Mouse (Mus musculus) E14TG2a.4 (cell line): ENCODE data around the gene Fer.

Experiments
- CTCF ChIP-seq: conservative IDR thresholded peaks from 2 replicates; pipeline ENCODE4 v1.5.1; 2014; ENCODE audit warnings: low read length
- NANOG ChIP-seq: IDR thresholded peaks from 2 replicates; pipeline ENCODE4 v1.6.1; 2014; ENCODE audit warnings: borderline replicate concordance, low read length, mixed read lengths
- POU5F1 ChIP-seq: IDR thresholded peaks from 2 replicates; pipeline ENCODE4 v1.6.1; 2014; ENCODE audit warnings: low read length, borderline replicate concordance

DNA sequence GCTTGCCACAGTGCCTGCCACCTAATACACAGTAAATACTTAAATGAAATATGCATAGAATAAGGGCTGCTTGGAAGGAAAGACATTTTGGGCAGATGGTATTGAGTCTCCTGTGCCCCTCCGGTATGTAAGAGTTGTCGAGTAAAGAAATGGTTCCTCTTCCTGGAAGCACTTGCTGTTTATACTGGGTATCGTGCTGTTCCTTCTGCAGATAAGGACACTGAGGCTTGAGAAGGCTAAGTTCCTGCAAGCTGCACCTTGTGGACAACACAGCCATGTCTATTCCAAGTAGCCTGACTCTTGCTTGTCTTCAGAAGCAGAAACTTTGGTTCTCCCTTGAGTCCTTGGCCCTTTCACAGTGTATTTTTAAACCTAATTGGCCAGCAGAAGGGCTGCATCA is 156.0 kb downstream of the Fer start:
- TF ChIP-seq CTCF (no peak), POU5F1 (no peak), NANOG (no peak)
